Mouse (Mus musculus): Measurements from ENCODE around the gene Dyrk4.
A peak's percentile ranks its signal among the peaks of the same experiment; 100 is the strongest.

DNA sequence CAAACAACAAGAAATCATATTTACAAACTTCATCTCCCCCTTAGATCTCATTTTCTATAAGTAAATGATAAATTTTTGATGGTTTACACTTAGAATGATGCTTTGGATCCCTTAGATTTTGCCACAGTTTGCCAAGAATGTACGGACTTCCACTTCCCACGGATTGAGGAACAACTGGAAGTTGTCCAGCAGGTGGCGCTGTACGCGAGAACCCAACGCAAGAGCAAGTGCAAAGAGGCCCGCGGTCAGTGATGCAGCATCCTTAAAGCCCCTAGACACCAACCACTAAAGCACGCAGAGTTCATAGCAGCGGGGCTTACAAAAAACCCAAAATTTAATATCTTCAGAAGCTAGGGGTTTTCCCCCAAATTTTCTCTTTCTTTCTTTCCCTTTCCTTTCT is 34.1 kb upstream of the Dyrk4 start:
- TF ChIP-seq POLR2A (IDR thresholded peaks at IDR 0.05; ENCODE audit: borderline replicate concordance, extremely low read depth, low read depth, low read length) (no peak), CTCF (IDR thresholded peaks at IDR 0.05; ENCODE audit: insufficient read depth, low read length) (peak; percentile 91)

Measured in lung, adult 2 months (tissue).